Mouse (Mus musculus) heart, postnatal 0 days (tissue): Measurements from ENCODE around the gene Litaf.

Experiments used
- CTCF ChIP-seq: IDR thresholded peaks from 2 replicates; pipeline ENCODE4 v1.5.1; 2016; ENCODE audit warnings: antibody characterized with exemption, control low read depth, low read depth
- EP300 ChIP-seq: IDR thresholded peaks from 2 replicates; pipeline ENCODE4 v1.6.1; 2016; ENCODE audit warnings: antibody characterized with exemption, low read depth

DNA sequence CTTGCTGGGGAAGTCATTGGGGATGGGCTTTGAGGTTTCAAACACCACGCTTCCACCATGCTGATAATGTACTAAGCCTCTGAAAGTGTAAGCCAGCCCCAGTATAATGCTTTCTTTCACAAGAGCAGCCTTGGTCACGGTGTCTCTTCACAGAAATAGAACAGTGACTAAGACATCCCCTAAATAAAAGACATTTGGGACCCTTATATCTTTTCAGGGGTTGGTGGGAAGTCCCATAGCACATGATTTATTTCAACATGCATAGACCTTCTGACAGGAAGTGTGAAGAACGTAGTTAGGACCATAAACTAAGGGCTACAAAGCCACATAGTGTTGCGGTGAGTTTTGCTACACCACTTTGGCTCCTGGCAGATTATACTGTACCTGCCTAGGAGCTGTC, 69.4 kb downstream of the Litaf start:
- TF ChIP-seq CTCF (no peak), EP300 (no peak)
